Mouse (Mus musculus): ENCODE results near the gene Sidt2. TPM values are rescaled to one million over a fixed set of nuclear protein-coding genes. Genes with fewer than 3 reads are reported as not detected.
A peak's percentile ranks its signal among the peaks of the same experiment; 100 is the strongest.

Sidt2 gene
- polyA plus RNA-seq, 1 experiment from 2014 or later: 28.6 TPM

GRCm38 (mm10) chr9:45943628-45944505 is 11.2 kb downstream of the Sidt2 start:
- Histone ChIP-seq H3K27ac (no peak overlapping the region), H3K4me1 (0 out of 2 replicates have a peak, but pooled peaks cover 3% of the 10 kb centered on the region), H3K27me3 (ENCODE audit: low read depth, poor library complexity, severe bottlenecking) (no peaks in the 10 kb centered on the region), H3K4me3 (no peak overlapping the region; the same call in 1 of the 2 replicates), H3K36me3 (peaks cover 95% of the 10 kb centered on the region), H3K9me3 (replicated peaks) (no peaks in the 10 kb centered on the region)
- no peak for DNase-seq (ENCODE audit: low spot score)
- 92% methylated on average over 8 of the region's 8 CpGs for WGBS

GRCm38 (mm10) chr9:45942916-45943315 is 12.1 kb downstream of the Sidt2 start:
- Histone ChIP-seq H3K27ac (no peak overlapping the region), H3K27me3 (ENCODE audit: low read depth, poor library complexity, severe bottlenecking) (no peaks in the 10 kb centered on the region), H3K36me3 (peaks cover 95% of the 10 kb centered on the region), H3K9me3 (replicated peaks) (no peaks in the 10 kb centered on the region), H3K4me1 (0 out of 2 replicates have a peak, but pooled peaks cover 3% of the 10 kb centered on the region), H3K4me3 (no peak overlapping the region)
- DNase-seq (ENCODE audit: low spot score): no peak
- WGBS: 93% methylated on average over 8 of the region's 8 CpGs

- peaks cover 95% of the 10 kb centered on the region for H3K36me3 ChIP-seq
- no peak overlapping the region for H3K27ac ChIP-seq
- H3K4me1 ChIP-seq: 0 out of 2 replicates have a peak, but pooled peaks cover 3% of the 10 kb centered on the region
- H3K9me3 ChIP-seq (replicated peaks): no peaks in the 10 kb centered on the region
- H3K4me3 ChIP-seq: no peak overlapping the region
- no peaks in the 10 kb centered on the region for H3K27me3 ChIP-seq (ENCODE audit: low read depth, poor library complexity, severe bottlenecking)
- WGBS: 88% methylated on average over 16 of the region's 16 CpGs
- DNase-seq (ENCODE audit: low spot score): no peak
Measured at GRCm38 (mm10) chr9:45942464-45942863, 12.6 kb downstream of the Sidt2 start.

GRCm38 (mm10) chr9:45941329-45941888 is 13.6 kb downstream of the Sidt2 start:
- Histone ChIP-seq H3K36me3 (peaks cover 84% of the 10 kb centered on the region), H3K27ac (no peak overlapping the region), H3K9me3 (replicated peaks) (no peaks in the 10 kb centered on the region), H3K4me1 (0 out of 2 replicates have a peak, but pooled peaks cover 3% of the 10 kb centered on the region), H3K4me3 (no peak overlapping the region), H3K27me3 (ENCODE audit: low read depth, poor library complexity, severe bottlenecking) (peaks cover 5% of the 10 kb centered on the region)
- no peak for DNase-seq (ENCODE audit: low spot score)
- 50% methylated on average over 18 of the region's 18 CpGs for WGBS

GRCm38 (mm10) chr9:45939794-45940193 is 15.3 kb downstream of the Sidt2 start:
- DNase-seq (ENCODE audit: low spot score): no peak
- Histone ChIP-seq H3K4me1 (peaks cover 12% of the 10 kb centered on the region), H3K27ac (no peak overlapping the region), H3K4me3 (no peak overlapping the region), H3K27me3 (ENCODE audit: low read depth, poor library complexity, severe bottlenecking) (peaks cover 20% of the 10 kb centered on the region), H3K9me3 (replicated peaks) (no peaks in the 10 kb centered on the region), H3K36me3 (peaks cover 68% of the 10 kb centered on the region)
- WGBS: 93% methylated on average over 6 of the region's 6 CpGs

- no peaks in the 10 kb centered on the region for H3K9me3 ChIP-seq (replicated peaks)
- H3K27ac ChIP-seq: no peak overlapping the region
- peaks cover 61% of the 10 kb centered on the region for H3K36me3 ChIP-seq
- no peak overlapping the region for H3K4me3 ChIP-seq
- 86% methylated on average over 15 of the region's 15 CpGs for WGBS
- no peak for DNase-seq (ENCODE audit: low spot score)
- H3K27me3 ChIP-seq (ENCODE audit: low read depth, poor library complexity, severe bottlenecking): peaks cover 22% of the 10 kb centered on the region
- H3K4me1 ChIP-seq: peaks cover 9% of the 10 kb centered on the region
Measured at GRCm38 (mm10) chr9:45938952-45939637, 16.0 kb downstream of the Sidt2 start.

GRCm38 (mm10) chr9:45938088-45938487 is 17.0 kb downstream of the Sidt2 start:
- Histone ChIP-seq H3K4me3 (no peak overlapping the region), H3K27ac (no peak overlapping the region), H3K9me3 (replicated peaks) (no peaks in the 10 kb centered on the region), H3K36me3 (peaks cover 51% of the 10 kb centered on the region), H3K27me3 (ENCODE audit: low read depth, poor library complexity, severe bottlenecking) (peaks cover 22% of the 10 kb centered on the region), H3K4me1 (peaks cover 9% of the 10 kb centered on the region)
- WGBS: 91% methylated on average over 8 of the region's 8 CpGs
- no peak for DNase-seq (ENCODE audit: low spot score)

- WGBS: 25% methylated on average over 3 of the region's 3 CpGs
- H3K27ac ChIP-seq: no peak overlapping the region
- peak; percentile 57 for DNase-seq (ENCODE audit: low spot score)
Measured at GRCm38 (mm10) chr9:45936883-45937282, 18.2 kb downstream of the Sidt2 start.

GRCm38 (mm10) chr9:45935628-45936210 is 19.3 kb downstream of the Sidt2 start, which contains the start of gene Tagln:
Tagln (minus strand) TSS chr9:45936058.
- WGBS: 7% methylated on average over 21 of the region's 21 CpGs
- peaks cover 9% of the 10 kb centered on the region for H3K4me1 ChIP-seq
- no peaks in the 10 kb centered on the region for H3K9me3 ChIP-seq (replicated peaks)
- peaks cover 37% of the 10 kb centered on the region for H3K36me3 ChIP-seq
- DNase-seq (ENCODE audit: low spot score): peak; percentile 48
- H3K27me3 ChIP-seq (ENCODE audit: low read depth, poor library complexity, severe bottlenecking): peaks cover 22% of the 10 kb centered on the region
- H3K4me3 ChIP-seq: peak within 1 kb of the TSS; percentile 39
- H3K27ac ChIP-seq: 0 out of 2 replicates have a peak within 1 kb of the TSS, but pooled peaks have one; percentile 56

More at GRCm38 (mm10) chr9:45936883-45937282, 18.2 kb downstream of the Sidt2 start:
- H3K9me3 ChIP-seq (replicated peaks): no peaks in the 10 kb centered on the region
- no peak overlapping the region for H3K4me3 ChIP-seq
- H3K4me1 ChIP-seq: peaks cover 9% of the 10 kb centered on the region
- H3K27me3 ChIP-seq (ENCODE audit: low read depth, poor library complexity, severe bottlenecking): peaks cover 22% of the 10 kb centered on the region
- peaks cover 42% of the 10 kb centered on the region for H3K36me3 ChIP-seq

GRCm38 (mm10) chr9:45932571-45933415 is 22.3 kb downstream of the Sidt2 start:
- peaks cover 22% of the 10 kb centered on the region for H3K27me3 ChIP-seq (ENCODE audit: low read depth, poor library complexity, severe bottlenecking)
- H3K9me3 ChIP-seq (replicated peaks): no peaks in the 10 kb centered on the region
- no peak overlapping the region for H3K4me3 ChIP-seq
- DNase-seq (ENCODE audit: low spot score): no peak
- H3K4me1 ChIP-seq: peaks cover 9% of the 10 kb centered on the region
- H3K27ac ChIP-seq: no peak overlapping the region
- peaks cover 40% of the 10 kb centered on the region for H3K36me3 ChIP-seq
- 87% methylated on average over 11 of the region's 11 CpGs for WGBS

GRCm38 (mm10) chr9:45931958-45932357 is 23.1 kb downstream of the Sidt2 start:
- Histone ChIP-seq H3K9me3 (replicated peaks) (no peaks in the 10 kb centered on the region), H3K27ac (no peak overlapping the region), H3K27me3 (ENCODE audit: low read depth, poor library complexity, severe bottlenecking) (peaks cover 22% of the 10 kb centered on the region), H3K36me3 (peaks cover 46% of the 10 kb centered on the region), H3K4me1 (peaks cover 9% of the 10 kb centered on the region), H3K4me3 (no peak overlapping the region)
- 75% methylated on average over 1 of the region's 1 CpGs for WGBS
- no peak for DNase-seq (ENCODE audit: low spot score)

GRCm38 (mm10) chr9:45929285-45929684 is 25.8 kb downstream of the Sidt2 start:
- Histone ChIP-seq H3K4me1 (no peaks in the 10 kb centered on the region), H3K9me3 (replicated peaks) (no peaks in the 10 kb centered on the region), H3K27me3 (ENCODE audit: low read depth, poor library complexity, severe bottlenecking) (no peaks in the 10 kb centered on the region), H3K36me3 (peaks cover 62% of the 10 kb centered on the region), H3K27ac (no peak overlapping the region), H3K4me3 (no peak overlapping the region)
- 86% methylated on average over 5 of the region's 5 CpGs for WGBS
- no peak for DNase-seq (ENCODE audit: low spot score)

All from limb, embryonic 10.5 days (tissue).